ENCODE assay signal across 16 mouse cellular contexts in genomic region chr6:26628479-26628878, GRCm38 (mm10).
"Had no signal": no experiment of that assay in that cellular context is flagged by ENCODE, and none has a peak within 500 bp of the region (broad histone marks: within the 10 kb centered on the region; RNA-seq: fewer than 3 reads in every experiment).

No protein-coding gene starts in this region.

- H3K4me2 ChIP-seq: neural tube, embryonic 13.5 days; neural tube, embryonic 15.5 days; stomach, embryonic 15.5 days had no signal

- H3K9ac ChIP-seq: neural tube, embryonic 13.5 days; neural tube, embryonic 15.5 days; stomach, embryonic 15.5 days had no signal

- DNase-seq: retina, postnatal 1 day; right cerebral cortex, adult 18-20 months; right cerebral cortex, postnatal 14 days; right cerebral cortex, postnatal 25 days; right cerebral cortex, postnatal 4 days; spleen, adult 18-20 months; thymus, adult 18-20 months; thymus, adult 2 months; thymus, postnatal 14 days; thymus, postnatal 25 days; thymus, postnatal 36 days; thymus, postnatal 4 days had no signal

- H3K4me1 ChIP-seq: neural tube, embryonic 13.5 days; neural tube, embryonic 15.5 days; stomach, embryonic 15.5 days had no signal

- H3K9me3 ChIP-seq: neural tube, embryonic 13.5 days; neural tube, embryonic 15.5 days; stomach, embryonic 15.5 days had no signal

- H3K36me3 ChIP-seq: neural tube, embryonic 13.5 days; neural tube, embryonic 15.5 days; stomach, embryonic 15.5 days had no signal

- H3K27ac ChIP-seq: neural tube, embryonic 13.5 days; neural tube, embryonic 15.5 days; stomach, embryonic 15.5 days; stomach, postnatal 0 days had no signal

- H3K4me3 ChIP-seq: neural tube, embryonic 13.5 days; neural tube, embryonic 15.5 days; stomach, embryonic 15.5 days had no signal

- H3K27me3 ChIP-seq: neural tube, embryonic 13.5 days; neural tube, embryonic 15.5 days; stomach, embryonic 15.5 days had no signal
